Mouse (Mus musculus) G1E (cell line): Measurements from ENCODE around the gene Ppip5k1. TPM values are rescaled to one million over a fixed set of nuclear protein-coding genes. Genes with fewer than 3 reads are reported as not detected.

Source experiments
- ATAC-seq: 2 replicates; pipeline ENCODE4 v1.8.0; 2016; ENCODE audit warnings: mild to moderate bottlenecking; ENCODE audit not compliant: insufficient number of reproducible peaks, poor library complexity, low FRiP score, severe bottlenecking; ENCODE audit errors: extremely low read depth
- DNase-seq: peaks from one replicate; pipeline ENCODE4 v3.0.0; 2012; ENCODE audit warnings: low spot score
- H3K27me3 ChIP-seq: 2 replicates; pipeline ENCODE4 v1.6.1; 2012; ENCODE audit warnings: mild to moderate bottlenecking, low read length, inconsistent platforms; ENCODE audit not compliant: insufficient read depth
- H3K36me3 ChIP-seq: replicated peaks from 2 replicates; pipeline ENCODE3; 2012; ENCODE audit warnings: mild to moderate bottlenecking, inconsistent platforms
- H3K4me1 ChIP-seq: 2 replicates; pipeline ENCODE4 v1.6.1; 2012; ENCODE audit warnings: low read depth, low read length, inconsistent platforms, mixed read lengths; ENCODE audit not compliant: insufficient read depth
- H3K4me3 ChIP-seq: 2 replicates; pipeline ENCODE4 v1.5.1; 2012; ENCODE audit warnings: low read depth, mild to moderate bottlenecking, inconsistent platforms, low read length, moderate library complexity, mixed read lengths
- H3K9me3 ChIP-seq: replicated peaks from 2 replicates; pipeline ENCODE4 v1.6.1; 2012; ENCODE audit warnings: inconsistent platforms
- CTCF ChIP-seq: IDR thresholded peaks from 2 replicates; pipeline ENCODE4 v1.5.1; 2012; ENCODE audit warnings: low read depth, low read length, inconsistent platforms, mixed read lengths
- GATA1 ChIP-seq: IDR thresholded peaks from 2 replicates; pipeline ENCODE4 v1.6.1; 2012; ENCODE audit warnings: borderline replicate concordance, low read length, inconsistent platforms, mixed read lengths
- GATA2 ChIP-seq: IDR thresholded peaks from 2 replicates; pipeline ENCODE4 v1.6.1; 2012; ENCODE audit warnings: low read depth, low read length, inconsistent platforms, borderline replicate concordance
- POLR2AphosphoS5 ChIP-seq: IDR thresholded peaks from 2 replicates; pipeline ENCODE4 v1.6.1; 2012; ENCODE audit warnings: low read depth, low read length, inconsistent platforms; ENCODE audit not compliant: insufficient replicate concordance
- TAL1 ChIP-seq: conservative IDR thresholded peaks from 2 replicates; pipeline ENCODE4 v1.6.1; 2012; ENCODE audit warnings: low read depth, low read length, inconsistent platforms, mixed read lengths
- polyA plus RNA-seq: library from polyadenylated mRNA; stranded (reverse); fragments of >175 nt; gene quantifications from 2 replicates; pipeline ENCODE4 v1.2.3, GENCODE M21; 2012
- total RNA-seq, 2 experiments: library from RNA; stranded (forward) in 1 of 2; stranded (reverse) in 1 of 2; fragments of 200-1000 nt in 1 of 2; fragments of >200 nt in 1 of 2; fragmentation: Nextera tagmentation in 1 of 2; gene quantifications; 2 replicates each; pipeline ENCODE4 v1.2.3; 2014 to 2017

Gene Ppip5k1
- total and polyA plus RNA-seq, 3 experiments: 2.6 to 15.2 (median 11.3) TPM

DNA sequence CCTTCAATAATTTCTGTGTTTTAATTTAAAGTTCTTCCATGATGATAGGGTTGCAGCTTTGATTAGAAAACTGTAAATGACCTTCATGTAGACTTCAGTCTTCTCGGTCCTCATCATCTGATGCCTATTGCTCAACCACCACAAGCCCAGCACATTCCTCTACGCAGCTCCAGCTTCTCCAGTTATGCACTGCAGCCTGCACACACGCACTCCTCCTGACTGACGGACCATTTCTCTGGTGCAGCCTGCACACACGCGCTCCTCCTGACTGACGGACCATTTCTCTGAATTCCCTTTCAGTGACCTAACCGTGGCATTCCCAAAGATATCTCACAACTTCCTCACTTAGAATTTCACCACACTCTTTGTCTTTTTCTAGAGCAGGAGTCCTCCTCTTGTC, 2.0 kb downstream of the Ppip5k1 start:
- peaks cover 23% of the 10 kb centered on the region for H3K27me3 ChIP-seq
- H3K9me3 ChIP-seq: no peaks in the 10 kb centered on the region
- H3K4me3 ChIP-seq: no peak overlapping the region
- DNase-seq (no peak), ATAC-seq (no peak)
- H3K36me3 ChIP-seq: peaks cover 15% of the 10 kb centered on the region
- TF ChIP-seq CTCF (no peak), TAL1 (no peak), POLR2AphosphoS5 (no peak), GATA1 (no peak), GATA2 (no peak)
- peaks cover 19% of the 10 kb centered on the region for H3K4me1 ChIP-seq

DNA sequence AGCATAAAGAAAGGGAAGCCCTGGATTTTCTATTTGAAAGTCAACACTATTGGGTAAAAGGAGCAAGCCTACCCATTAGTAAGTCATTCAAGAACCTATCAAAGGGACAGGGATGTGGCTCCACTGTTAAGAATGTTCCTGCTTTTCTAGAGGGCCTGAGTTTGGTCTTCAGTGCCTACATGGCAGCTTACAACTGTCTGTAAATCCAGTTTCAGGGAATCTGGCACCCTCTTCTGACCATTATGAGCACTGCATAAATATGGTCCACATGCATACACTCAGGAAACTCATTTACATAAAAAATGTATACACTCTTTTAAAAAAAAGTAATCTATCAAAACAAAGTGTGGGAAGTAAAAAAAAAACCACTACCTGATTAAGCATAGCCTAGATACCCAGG, 16.1 kb downstream of the Ppip5k1 start:
- Histone ChIP-seq H3K4me1 (no peaks in the 10 kb centered on the region), H3K9me3 (no peaks in the 10 kb centered on the region), H3K27me3 (no peaks in the 10 kb centered on the region), H3K36me3 (peaks cover 22% of the 10 kb centered on the region), H3K4me3 (no peak overlapping the region)
- ATAC-seq: no peak
- TF ChIP-seq GATA1: no peak
- no peak for TF ChIP-seq GATA2
- TF ChIP-seq POLR2AphosphoS5: no peak
- TF ChIP-seq CTCF: no peak
- no peak for TF ChIP-seq TAL1
- no peak for DNase-seq

DNA sequence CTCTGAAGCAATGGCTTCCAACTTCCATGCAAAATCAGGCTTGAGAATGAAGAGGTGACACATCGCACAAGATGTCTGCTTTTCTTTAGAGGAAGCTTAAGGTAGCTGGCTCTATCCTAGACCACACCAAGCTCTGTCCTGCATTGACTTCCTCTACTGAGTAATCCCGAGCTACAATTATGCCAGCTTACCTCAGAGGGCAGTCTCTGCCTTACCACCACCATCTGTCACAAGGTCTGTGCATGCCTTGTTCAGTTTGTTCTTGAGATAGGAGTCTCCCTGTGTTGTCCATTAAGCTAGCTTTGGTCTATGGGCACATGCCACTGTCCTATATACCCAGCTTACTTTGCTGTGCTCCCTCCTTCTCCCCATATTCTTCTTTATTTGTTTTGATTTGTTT, 25.7 kb downstream of the Ppip5k1 start:
- Histone ChIP-seq H3K9me3 (no peaks in the 10 kb centered on the region), H3K27me3 (no peaks in the 10 kb centered on the region), H3K36me3 (peaks cover 5% of the 10 kb centered on the region), H3K4me3 (no peak overlapping the region), H3K4me1 (no peaks in the 10 kb centered on the region)
- TF ChIP-seq CTCF: no peak
- TF ChIP-seq TAL1: no peak
- TF ChIP-seq POLR2AphosphoS5: no peak
- no peak for TF ChIP-seq GATA1
- no peak for TF ChIP-seq GATA2
- DNase-seq (no peak), ATAC-seq (no peak)

DNA sequence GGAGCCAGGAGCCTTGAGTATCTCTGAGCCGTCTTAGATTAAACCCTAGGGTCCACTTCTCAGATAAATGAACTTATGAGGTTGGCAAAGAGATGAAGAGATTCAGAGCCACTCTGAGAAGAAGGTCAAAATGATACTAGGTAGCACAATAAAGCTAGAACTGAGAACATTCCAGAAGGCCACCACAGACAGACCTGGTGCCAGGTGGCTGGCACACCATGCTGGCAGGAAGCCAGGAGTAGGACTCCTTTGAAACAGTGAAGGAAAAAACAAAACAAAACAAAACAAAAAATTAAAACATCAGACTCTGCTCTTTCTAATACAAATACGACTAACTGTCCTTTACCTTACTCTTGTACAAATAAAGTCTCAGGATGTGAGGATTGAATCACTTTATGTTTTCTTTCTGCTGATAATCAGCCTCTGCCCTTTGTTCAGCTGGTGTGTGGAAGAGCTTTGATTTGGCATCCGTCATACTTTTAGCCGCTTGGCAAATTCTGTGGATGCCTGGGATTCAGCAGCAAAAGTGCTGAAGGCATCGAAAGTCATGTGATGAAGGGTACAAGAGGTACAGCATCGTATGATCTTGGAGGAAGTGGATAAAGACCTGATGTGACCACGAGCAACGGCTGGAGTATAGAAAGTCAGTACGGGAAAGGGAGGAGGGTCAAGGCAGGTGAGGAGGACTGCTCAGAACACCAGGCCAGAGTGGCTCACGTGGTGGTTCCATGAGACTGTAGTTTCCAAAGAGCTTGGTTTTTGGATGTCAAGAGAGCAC, 31.3 kb downstream of the Ppip5k1 start:
- TF ChIP-seq GATA1 (no peak), TAL1 (no peak), GATA2 (no peak), POLR2AphosphoS5 (no peak), CTCF (no peak)
- Histone ChIP-seq H3K4me3 (no peak overlapping the region), H3K27me3 (peaks cover 3% of the 10 kb centered on the region; the same call in 1 of the 2 replicates), H3K4me1 (no peaks in the 10 kb centered on the region), H3K36me3 (no peaks in the 10 kb centered on the region), H3K9me3 (no peaks in the 10 kb centered on the region)
- no peak for ATAC-seq
- no peak for DNase-seq

DNA sequence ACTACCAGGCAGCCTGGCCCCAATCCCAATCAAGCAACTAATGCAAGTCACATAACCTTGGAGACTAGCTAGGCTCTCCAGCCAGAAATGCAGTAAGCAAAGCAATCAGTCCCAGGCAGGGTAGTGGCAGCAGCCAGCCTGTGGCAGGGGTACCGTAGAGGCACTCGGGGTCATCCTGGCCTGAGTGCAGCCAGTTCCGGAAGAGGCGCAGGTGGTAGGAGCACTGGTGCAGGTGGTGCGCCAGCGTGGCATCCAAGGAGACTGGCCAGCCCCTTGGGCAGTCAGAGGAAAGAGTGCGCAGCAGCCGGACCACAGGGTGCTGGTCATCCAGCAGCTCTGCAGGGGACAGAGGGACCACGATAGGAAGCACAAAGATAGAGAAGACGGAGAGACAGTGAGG, 32.2 kb downstream of the Ppip5k1 start:
- DNase-seq (no peak), ATAC-seq (no peak)
- Histone ChIP-seq H3K4me3 (no peak overlapping the region), H3K9me3 (no peaks in the 10 kb centered on the region), H3K27me3 (peaks cover 3% of the 10 kb centered on the region; the same call in 1 of the 2 replicates), H3K4me1 (no peaks in the 10 kb centered on the region), H3K36me3 (no peaks in the 10 kb centered on the region)
- no peak for TF ChIP-seq TAL1

DNA sequence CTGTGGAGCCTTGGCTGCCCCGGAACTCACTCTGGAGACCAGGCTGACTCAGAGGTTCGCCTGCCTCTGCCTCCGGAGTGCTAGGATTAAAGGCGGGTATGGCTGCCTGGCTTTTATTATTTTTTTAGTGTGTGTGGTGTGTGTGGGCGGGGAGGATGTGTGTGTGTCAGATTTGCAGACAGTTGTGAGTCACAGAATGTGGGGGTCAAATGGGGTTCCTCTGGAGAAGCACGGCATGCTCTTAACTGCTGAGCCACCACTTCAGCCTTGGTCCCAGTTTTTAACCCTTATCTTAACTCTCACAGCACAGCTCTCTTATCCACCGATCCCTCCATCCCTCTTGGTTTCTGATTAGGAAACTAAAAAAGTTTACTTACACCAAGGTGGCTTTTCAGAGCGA, 38.9 kb downstream of the Ppip5k1 start:
- no peak overlapping the region for H3K4me3 ChIP-seq
- H3K27me3 ChIP-seq: no peaks in the 10 kb centered on the region
- no peaks in the 10 kb centered on the region for H3K4me1 ChIP-seq
- ATAC-seq: no peak
- H3K9me3 ChIP-seq: no peaks in the 10 kb centered on the region
- DNase-seq: no peak
- H3K36me3 ChIP-seq: no peaks in the 10 kb centered on the region
- no peak for TF ChIP-seq POLR2AphosphoS5
- TF ChIP-seq GATA1: no peak
- TF ChIP-seq TAL1: no peak
- no peak for TF ChIP-seq CTCF
- no peak for TF ChIP-seq GATA2

DNA sequence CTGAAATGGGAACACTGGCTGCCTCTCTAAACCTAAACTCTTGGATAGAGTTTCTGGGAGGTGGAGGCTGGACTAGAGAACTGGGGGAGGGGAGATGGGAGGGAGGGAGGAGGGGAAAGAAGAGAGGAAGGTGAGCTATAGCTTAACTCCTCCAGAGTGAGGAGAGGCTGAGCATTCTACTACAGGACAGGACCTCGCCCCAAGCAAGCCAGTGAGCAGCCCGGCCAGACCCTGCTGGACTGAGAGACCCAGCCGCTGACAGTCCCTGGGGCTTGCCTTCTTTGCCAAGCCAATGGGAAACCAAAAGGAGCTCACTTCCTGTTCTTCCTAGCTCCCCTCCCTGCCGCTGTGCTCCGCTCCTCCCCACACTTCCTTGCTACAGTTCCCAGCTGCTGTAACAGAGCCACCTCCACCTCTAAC, 46.2 kb downstream of the Ppip5k1 start:
- peaks cover 32% of the 10 kb centered on the region for H3K27me3 ChIP-seq
- no peak for ATAC-seq
- peaks cover 10% of the 10 kb centered on the region for H3K4me1 ChIP-seq
- no peak for DNase-seq
- no peaks in the 10 kb centered on the region for H3K9me3 ChIP-seq
- H3K4me3 ChIP-seq: no peak overlapping the region
- TF ChIP-seq GATA1 (no peak), TAL1 (no peak), GATA2 (no peak), POLR2AphosphoS5 (no peak), CTCF (no peak)
- no peaks in the 10 kb centered on the region for H3K36me3 ChIP-seq
